Mouse (Mus musculus) CH12.LX (cell line): ENCODE measurements around the gene Lrrc58.

ENCODE experiments used
- BHLHE40 ChIP-seq: IDR thresholded peaks from 2 replicates; pipeline ENCODE4 v1.6.1; 2011; ENCODE audit warnings: mild to moderate bottlenecking, low read depth, low read length, improper control_type of control experiment
- CHD2 ChIP-seq: IDR thresholded peaks from 2 replicates; pipeline ENCODE4 v1.6.1; 2011; ENCODE audit warnings: low read length, improper control_type of control experiment
- CTCF ChIP-seq, 2 experiments: IDR thresholded peaks in 1 of 2; conservative IDR thresholded peaks in 1 of 2; 2 replicates each; pipeline ENCODE4 v1.5.1; 2011 to 2012; ENCODE audit warnings: low read depth in 2 of 2, low read length in 2 of 2, improper control_type of control experiment in 1 of 2, inconsistent platforms in 1 of 2, mild to moderate bottlenecking in 1 of 2, moderate library complexity in 1 of 2
- ELF1 ChIP-seq: IDR thresholded peaks from 2 replicates; pipeline ENCODE4 v1.6.1; 2014; ENCODE audit warnings: low read depth, mild to moderate bottlenecking, inconsistent platforms, low read length, improper control_type of control experiment
- MAX ChIP-seq: IDR thresholded peaks from 2 replicates; pipeline ENCODE4 v1.6.1; 2011; ENCODE audit warnings: low read length, improper control_type of control experiment
- MXI1 ChIP-seq: IDR thresholded peaks from 2 replicates; pipeline ENCODE4 v1.6.1; 2011; ENCODE audit warnings: mild to moderate bottlenecking, low read depth, low read length, improper control_type of control experiment
- NRF1 ChIP-seq: IDR thresholded peaks from 2 replicates; pipeline ENCODE4 v1.6.1; 2014; ENCODE audit warnings: low read depth, mild to moderate bottlenecking, inconsistent platforms, low read length, improper control_type of control experiment, moderate library complexity
- POLR2AphosphoS2 ChIP-seq: IDR thresholded peaks from 2 replicates; pipeline ENCODE4 v1.6.1; 2011; ENCODE audit warnings: low read depth, low read length, improper control_type of control experiment
- TCF12 ChIP-seq: IDR thresholded peaks from 2 replicates; pipeline ENCODE4 v1.6.1; 2014; ENCODE audit warnings: low read depth, mild to moderate bottlenecking, inconsistent platforms, low read length, improper control_type of control experiment
- UBTF ChIP-seq: IDR thresholded peaks from 2 replicates; pipeline ENCODE4 v1.6.1; 2012; ENCODE audit warnings: low read depth, mild to moderate bottlenecking, inconsistent platforms, low read length, improper control_type of control experiment, moderate library complexity

- no peak for TF ChIP-seq CTCF (conservative IDR thresholded peaks at IDR 0.05 in 1 of 2, IDR thresholded peaks at IDR 0.05 in 1 of 2; ENCODE audit: low read depth in 2 of 2, low read length in 2 of 2)
- no peak for TF ChIP-seq CHD2
- TF ChIP-seq ELF1 = no peak
- TF ChIP-seq MAX = no peak
- no peak for TF ChIP-seq BHLHE40
- no peak for TF ChIP-seq NRF1
- TF ChIP-seq UBTF = no peak
- TF ChIP-seq POLR2AphosphoS2 = no peak
- no peak for TF ChIP-seq MXI1
- no peak for TF ChIP-seq TCF12
Observed at GRCm38 (mm10) chr16:37871112-37871715, 3.0 kb downstream of the Lrrc58 start.
